Mouse (Mus musculus): Measurements from ENCODE around the gene Mapk8ip1. TPM values are rescaled to one million over a fixed set of nuclear protein-coding genes. Genes with fewer than 3 reads are reported as not detected.

The Mapk8ip1 gene
- polyA plus RNA-seq (2016; fragmentation: Nextera tagmentation; extraction: Ambion mirVana) = 49.0 and 55.8 TPM in 2 replicates

GRCm38 (mm10) chr2:92401091-92401561, at the start of gene Mapk8ip1:
Gene Mapk8ip1, minus strand, starts transcription at chr2:92401263.
- Histone ChIP-seq H3K36me3 (peaks cover 29% of the 10 kb centered on the region), H3K9ac (peak within 1 kb of the TSS; percentile 69), H3K4me3 (peak within 1 kb of the TSS; percentile 61), H3K4me2 (replicated peaks) (peak within 1 kb of the TSS; percentile 90), H3K27ac (no peak within 1 kb of the TSS), H3K27me3 (peaks cover 9% of the 10 kb centered on the region; the same call in 1 of the 2 replicates), H3K9me3 (no peaks in the 10 kb centered on the region), H3K4me1 (peaks cover 6% of the 10 kb centered on the region; the same call in 1 of the 2 replicates)
- WGBS = under 1% methylated on average over 53 of the region's 59 CpGs
- ATAC-seq (ENCODE audit: insufficient number of reproducible peaks, insufficient read depth, low FRiP score, low TSS enrichment) = peak; percentile 19; the same call in 1 of the 2 replicates

DNA sequence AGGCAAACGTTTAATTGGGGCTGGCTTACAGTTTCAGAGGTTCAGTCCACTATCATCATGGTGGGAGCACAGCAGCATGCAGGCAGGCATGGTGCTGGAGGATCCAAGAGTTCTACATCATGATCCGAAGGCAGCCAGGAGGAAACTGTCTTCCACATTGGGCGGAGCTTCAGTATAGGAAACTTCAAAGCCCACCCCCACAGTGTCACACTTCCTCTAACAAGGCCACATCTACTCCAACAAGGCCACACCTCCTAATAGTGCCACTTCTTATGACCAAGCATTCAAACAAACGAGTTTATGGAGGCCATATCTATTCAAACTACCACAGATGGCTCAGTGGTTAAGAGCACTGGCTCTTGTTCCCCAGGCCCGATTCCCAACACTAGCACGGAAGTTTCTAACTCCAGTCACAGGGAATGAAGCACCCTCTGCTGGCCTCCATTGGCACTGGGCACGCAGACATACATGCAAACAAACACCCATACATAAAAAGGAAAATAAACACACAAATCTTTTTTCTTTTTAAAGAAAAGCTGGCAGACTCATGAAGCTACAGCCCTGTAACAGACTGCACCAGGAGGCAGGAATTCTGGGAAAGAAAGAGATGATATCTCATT, 46.2 kb upstream of the Mapk8ip1 start:
- Histone ChIP-seq H3K27me3 (no peaks in the 10 kb centered on the region), H3K36me3 (no peaks in the 10 kb centered on the region), H3K9me3 (no peaks in the 10 kb centered on the region), H3K4me3 (no peak overlapping the region), H3K4me1 (no peaks in the 10 kb centered on the region), H3K9ac (no peak overlapping the region), H3K27ac (no peak overlapping the region), H3K4me2 (replicated peaks) (no peak overlapping the region)
- no peak for ATAC-seq (ENCODE audit: insufficient number of reproducible peaks, insufficient read depth, low FRiP score, low TSS enrichment)
- 67% methylated on average over 7 of the region's 7 CpGs for WGBS

- WGBS = 73% methylated on average over 8 of the region's 8 CpGs
- no peak for ATAC-seq (ENCODE audit: insufficient number of reproducible peaks, insufficient read depth, low FRiP score, low TSS enrichment)
- Histone ChIP-seq H3K4me3 (no peak overlapping the region), H3K4me1 (no peaks in the 10 kb centered on the region), H3K27me3 (no peaks in the 10 kb centered on the region), H3K9ac (no peak overlapping the region), H3K27ac (no peak overlapping the region), H3K9me3 (no peaks in the 10 kb centered on the region), H3K4me2 (replicated peaks) (no peak overlapping the region), H3K36me3 (no peaks in the 10 kb centered on the region)
Measured at GRCm38 (mm10) chr2:92446656-92447055, 45.6 kb upstream of the Mapk8ip1 start.

- Histone ChIP-seq H3K4me1 (no peaks in the 10 kb centered on the region), H3K36me3 (no peaks in the 10 kb centered on the region), H3K4me2 (replicated peaks) (no peak overlapping the region), H3K9ac (no peak overlapping the region), H3K27me3 (no peaks in the 10 kb centered on the region), H3K27ac (no peak overlapping the region), H3K9me3 (no peaks in the 10 kb centered on the region), H3K4me3 (no peak overlapping the region)
- ATAC-seq (ENCODE audit: insufficient number of reproducible peaks, insufficient read depth, low FRiP score, low TSS enrichment) = no peak
- 39% methylated on average over 9 of the region's 9 CpGs for WGBS
Measured at GRCm38 (mm10) chr2:92445890-92446289, 44.8 kb upstream of the Mapk8ip1 start.

DNA sequence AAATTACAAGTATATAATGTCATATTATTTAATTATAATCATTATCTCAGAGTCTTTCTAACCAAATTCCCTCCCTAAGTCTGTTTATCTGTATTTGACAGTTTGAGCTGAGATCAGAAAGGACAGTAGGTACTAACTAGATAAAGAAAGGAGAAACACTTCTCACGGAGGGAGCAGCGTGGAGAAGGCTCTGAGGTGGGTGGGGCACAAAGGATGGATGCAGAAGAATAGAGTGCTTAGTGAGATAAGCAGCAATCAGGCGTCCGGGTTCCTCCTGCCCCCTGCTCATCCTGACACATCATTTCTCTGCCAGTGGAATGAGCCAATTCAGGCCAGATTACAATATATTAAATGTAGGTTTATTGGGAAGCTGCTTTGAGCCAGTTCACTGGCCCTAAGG, 43.3 kb upstream of the Mapk8ip1 start:
- Histone ChIP-seq H3K9me3 (no peaks in the 10 kb centered on the region), H3K9ac (no peak overlapping the region), H3K4me3 (no peak overlapping the region), H3K27me3 (0 out of 2 replicates have a peak, but pooled peaks cover 3% of the 10 kb centered on the region), H3K27ac (no peak overlapping the region), H3K36me3 (no peaks in the 10 kb centered on the region), H3K4me1 (no peaks in the 10 kb centered on the region), H3K4me2 (replicated peaks) (no peak overlapping the region)
- 54% methylated on average over 4 of the region's 4 CpGs for WGBS
- ATAC-seq (ENCODE audit: insufficient number of reproducible peaks, insufficient read depth, low FRiP score, low TSS enrichment) = no peak

DNA sequence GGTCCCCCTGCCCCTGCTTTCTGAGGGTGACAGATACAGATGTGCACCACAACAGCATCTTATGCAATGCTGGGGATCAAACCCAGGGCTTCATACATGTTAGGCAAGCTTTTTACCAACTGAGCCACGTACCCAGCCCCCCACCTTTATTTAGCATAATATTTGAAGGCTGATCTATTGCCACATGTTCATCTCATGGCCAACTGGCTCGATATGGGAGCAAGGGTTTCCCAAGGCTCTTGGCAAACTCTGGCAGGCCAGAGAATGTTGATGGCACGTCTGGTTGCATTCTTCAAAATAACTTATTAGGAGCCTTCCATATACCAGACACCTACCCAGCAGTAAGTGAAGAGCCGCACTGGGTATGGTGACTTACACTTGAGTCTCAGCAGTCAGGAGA, 42.2 kb upstream of the Mapk8ip1 start:
- no peak for ATAC-seq (ENCODE audit: insufficient number of reproducible peaks, insufficient read depth, low FRiP score, low TSS enrichment)
- Histone ChIP-seq H3K4me3 (no peak overlapping the region), H3K9me3 (no peaks in the 10 kb centered on the region), H3K4me1 (no peaks in the 10 kb centered on the region), H3K9ac (no peak overlapping the region), H3K27ac (no peak overlapping the region), H3K4me2 (replicated peaks) (no peak overlapping the region), H3K27me3 (0 out of 2 replicates have a peak, but pooled peaks cover 3% of the 10 kb centered on the region), H3K36me3 (no peaks in the 10 kb centered on the region)
- 76% methylated on average over 4 of the region's 4 CpGs for WGBS

DNA sequence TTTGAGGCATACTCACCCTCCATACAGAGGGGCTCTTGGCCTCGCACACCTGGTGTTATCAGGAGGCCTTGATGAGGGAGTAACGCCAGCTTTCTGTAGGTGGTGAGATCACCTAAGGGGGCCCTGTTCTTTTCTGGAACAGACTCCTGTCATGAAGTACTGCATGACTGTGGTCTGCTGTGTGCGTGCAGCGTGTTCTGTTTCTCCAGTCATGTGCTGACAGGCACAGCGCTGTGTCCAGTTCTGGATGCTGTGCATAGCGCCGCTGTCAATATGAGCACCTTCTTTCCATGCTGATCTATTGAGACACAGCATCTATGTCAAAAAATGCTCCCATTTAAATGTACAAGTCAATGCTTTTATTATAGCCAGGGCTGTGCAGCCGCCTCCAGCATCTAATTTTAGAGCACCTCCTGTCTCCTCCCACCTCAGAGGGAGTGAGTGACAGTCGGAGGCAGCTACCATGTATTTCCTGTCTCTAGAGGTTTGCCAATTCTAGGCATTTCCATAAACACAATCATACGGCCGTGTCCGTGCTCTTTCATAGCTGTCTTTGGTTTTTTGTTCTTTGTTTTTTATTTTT, 41.4 kb upstream of the Mapk8ip1 start:
- H3K36me3 ChIP-seq = no peaks in the 10 kb centered on the region
- H3K4me2 ChIP-seq (replicated peaks) = no peak overlapping the region
- H3K27ac ChIP-seq = no peak overlapping the region
- H3K9ac ChIP-seq = no peak overlapping the region
- H3K9me3 ChIP-seq = no peaks in the 10 kb centered on the region
- 0 out of 2 replicates have a peak, but pooled peaks cover 3% of the 10 kb centered on the region for H3K27me3 ChIP-seq
- H3K4me3 ChIP-seq = no peak overlapping the region
- no peaks in the 10 kb centered on the region for H3K4me1 ChIP-seq
- ATAC-seq (ENCODE audit: insufficient number of reproducible peaks, insufficient read depth, low FRiP score, low TSS enrichment) = no peak
- 67% methylated on average over 12 of the region's 12 CpGs for WGBS

DNA sequence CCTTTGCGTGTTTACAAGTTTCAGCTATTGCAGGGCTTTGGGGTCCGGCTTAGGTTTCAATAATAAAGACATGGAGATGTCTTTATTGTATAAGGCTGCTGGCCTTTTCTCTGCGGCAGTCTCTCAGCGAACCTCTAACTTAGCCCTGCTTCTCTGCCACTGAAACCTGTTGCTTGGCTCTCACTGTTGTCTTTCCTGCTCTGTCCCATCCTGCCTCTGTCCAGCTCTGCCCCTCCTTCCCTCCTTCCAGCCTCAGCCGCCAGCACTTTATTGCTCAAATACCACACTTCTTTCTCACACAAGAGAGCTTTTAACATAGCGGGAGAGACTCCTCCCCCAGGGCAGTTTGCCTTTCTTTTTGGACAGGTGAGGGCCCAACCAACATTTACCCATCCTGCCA, 39.4 kb upstream of the Mapk8ip1 start:
- no peak overlapping the region for H3K4me3 ChIP-seq
- H3K4me1 ChIP-seq = no peaks in the 10 kb centered on the region
- 61% methylated on average over 6 of the region's 6 CpGs for WGBS
- H3K4me2 ChIP-seq (replicated peaks) = no peak overlapping the region
- no peak overlapping the region for H3K9ac ChIP-seq
- H3K36me3 ChIP-seq = no peaks in the 10 kb centered on the region
- no peak for ATAC-seq (ENCODE audit: insufficient number of reproducible peaks, insufficient read depth, low FRiP score, low TSS enrichment)
- H3K27ac ChIP-seq = no peak overlapping the region
- H3K27me3 ChIP-seq = 0 out of 2 replicates have a peak, but pooled peaks cover 3% of the 10 kb centered on the region
- 0 out of 2 replicates have a peak, but pooled peaks cover 3% of the 10 kb centered on the region for H3K9me3 ChIP-seq

GRCm38 (mm10) chr2:92438567-92438966, 37.5 kb upstream of the Mapk8ip1 start:
- H3K4me2 ChIP-seq (replicated peaks) = no peak overlapping the region
- WGBS = 66% methylated on average over 3 of the region's 3 CpGs
- H3K27ac ChIP-seq = no peak overlapping the region
- H3K9me3 ChIP-seq = 0 out of 2 replicates have a peak, but pooled peaks cover 3% of the 10 kb centered on the region
- H3K4me1 ChIP-seq = 0 out of 2 replicates have a peak, but pooled peaks cover 7% of the 10 kb centered on the region
- 0 out of 2 replicates have a peak, but pooled peaks cover 3% of the 10 kb centered on the region for H3K27me3 ChIP-seq
- no peak overlapping the region for H3K4me3 ChIP-seq
- no peaks in the 10 kb centered on the region for H3K36me3 ChIP-seq
- ATAC-seq (ENCODE audit: insufficient number of reproducible peaks, insufficient read depth, low FRiP score, low TSS enrichment) = no peak
- H3K9ac ChIP-seq = no peak overlapping the region

DNA sequence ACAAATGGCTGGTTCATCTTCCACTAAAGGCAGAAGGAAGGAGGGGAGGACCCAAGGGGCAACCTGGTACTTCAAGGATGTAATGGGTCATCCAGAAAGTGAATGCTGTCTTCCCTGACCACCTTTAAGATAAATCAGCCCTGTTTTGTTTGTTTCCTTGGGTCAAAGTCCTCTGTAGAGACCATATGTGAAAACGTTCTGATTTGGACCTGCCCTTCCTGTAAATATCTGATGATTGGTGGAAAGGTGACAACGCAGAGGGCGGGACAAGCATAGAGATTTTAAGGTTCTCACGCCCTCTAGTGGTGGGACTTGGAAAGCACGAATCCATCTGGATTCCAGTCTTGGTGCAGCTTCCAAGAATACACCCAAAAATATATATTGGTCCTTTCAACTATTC, 36.8 kb upstream of the Mapk8ip1 start:
- H3K27me3 ChIP-seq = 0 out of 2 replicates have a peak, but pooled peaks cover 3% of the 10 kb centered on the region
- no peak overlapping the region; the same call in 1 of the 2 replicates for H3K4me2 ChIP-seq (replicated peaks)
- no peak overlapping the region for H3K4me3 ChIP-seq
- H3K9ac ChIP-seq = no peak overlapping the region
- no peak for ATAC-seq (ENCODE audit: insufficient number of reproducible peaks, insufficient read depth, low FRiP score, low TSS enrichment)
- peaks cover 10% of the 10 kb centered on the region for H3K4me1 ChIP-seq
- H3K36me3 ChIP-seq = no peaks in the 10 kb centered on the region
- H3K27ac ChIP-seq = no peak overlapping the region
- WGBS = 1% methylated on average over 5 of the region's 5 CpGs
- 0 out of 2 replicates have a peak, but pooled peaks cover 3% of the 10 kb centered on the region for H3K9me3 ChIP-seq

DNA sequence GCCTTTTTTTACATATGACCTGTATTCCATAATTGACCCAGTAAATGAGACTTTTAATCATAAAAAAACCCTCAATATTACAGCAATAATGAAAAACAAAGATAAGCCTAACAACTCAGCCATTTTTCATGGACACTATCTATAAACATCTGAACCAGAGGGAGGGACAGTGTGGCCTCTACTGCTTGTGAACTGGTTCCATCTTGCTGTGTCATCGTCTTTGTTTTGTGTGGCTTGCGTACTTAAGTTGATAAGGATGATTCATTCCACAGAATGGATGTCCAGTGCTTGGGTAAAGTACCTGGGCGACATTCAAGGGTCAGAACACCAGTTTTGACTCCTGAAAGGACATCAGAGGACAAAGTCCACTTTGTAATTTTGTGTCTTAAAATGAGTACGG, 36.3 kb upstream of the Mapk8ip1 start:
- Histone ChIP-seq H3K9me3 (0 out of 2 replicates have a peak, but pooled peaks cover 3% of the 10 kb centered on the region), H3K27ac (no peak overlapping the region), H3K36me3 (no peaks in the 10 kb centered on the region), H3K4me1 (peaks cover 15% of the 10 kb centered on the region), H3K9ac (no peak overlapping the region), H3K27me3 (0 out of 2 replicates have a peak, but pooled peaks cover 3% of the 10 kb centered on the region), H3K4me3 (no peak overlapping the region), H3K4me2 (replicated peaks) (no peak overlapping the region)
- no peak for ATAC-seq (ENCODE audit: insufficient number of reproducible peaks, insufficient read depth, low FRiP score, low TSS enrichment)
- WGBS = 87% methylated on average over 4 of the region's 4 CpGs

GRCm38 (mm10) chr2:92435023-92435422, 34.0 kb upstream of the Mapk8ip1 start:
- no peak overlapping the region for H3K9ac ChIP-seq
- peak overlapping the region; percentile 88; the same call in 1 of the 2 replicates for H3K4me2 ChIP-seq (replicated peaks)
- 54% methylated on average over 6 of the region's 6 CpGs for WGBS
- no peak overlapping the region for H3K4me3 ChIP-seq
- H3K9me3 ChIP-seq = 0 out of 2 replicates have a peak, but pooled peaks cover 3% of the 10 kb centered on the region
- ATAC-seq (ENCODE audit: insufficient number of reproducible peaks, insufficient read depth, low FRiP score, low TSS enrichment) = no peak
- peaks cover 36% of the 10 kb centered on the region for H3K4me1 ChIP-seq
- H3K36me3 ChIP-seq = no peaks in the 10 kb centered on the region
- H3K27ac ChIP-seq = no peak overlapping the region
- H3K27me3 ChIP-seq = 0 out of 2 replicates have a peak, but pooled peaks cover 3% of the 10 kb centered on the region

Measured in embryonic facial prominence, embryonic 12.5 days (tissue).